Mouse (Mus musculus) intestine, embryonic 15.5 days (tissue): ENCODE data around the gene Irak4. TPM values are rescaled to one million over a fixed set of nuclear protein-coding genes. Genes with fewer than 3 reads are reported as not detected.

Experiments
- ATAC-seq: fragments of 200-750 bp; cut with Nextera tagmentation; 2 replicates; pipeline ENCODE4 v1.8.0; 2017; ENCODE audit warnings: moderate TSS enrichment, moderate library complexity
- H3K27ac ChIP-seq: fragments of 300-500 bp; sonication (generic); 2 replicates; pipeline ENCODE4 v1.5.1; 2015; ENCODE audit warnings: mild to moderate bottlenecking, inconsistent platforms
- H3K27me3 ChIP-seq: fragments of 300-500 bp; sonication (generic); replicated peaks from 2 replicates; pipeline ENCODE4 v1.6.1; 2015; ENCODE audit warnings: inconsistent platforms
- H3K36me3 ChIP-seq: fragments of 300-500 bp; sonication (generic); 2 replicates; pipeline ENCODE4 v1.6.1; 2015; ENCODE audit warnings: inconsistent platforms
- H3K4me1 ChIP-seq: fragments of 300-500 bp; sonication (generic); replicated peaks from 2 replicates; pipeline ENCODE4 v1.6.1; 2015; ENCODE audit warnings: inconsistent platforms
- H3K4me2 ChIP-seq: fragments of 300-500 bp; sonication (generic); replicated peaks from 2 replicates; pipeline ENCODE4 v1.6.1; 2015; ENCODE audit warnings: mild to moderate bottlenecking, inconsistent platforms
- H3K4me3 ChIP-seq: fragments of 300-500 bp; sonication (generic); replicated peaks from 2 replicates; pipeline ENCODE4 v1.5.1; 2015; ENCODE audit warnings: inconsistent platforms
- H3K9ac ChIP-seq: fragments of 300-500 bp; sonication (generic); 2 replicates; pipeline ENCODE4 v1.6.1; 2015; ENCODE audit warnings: inconsistent platforms
- H3K9me3 ChIP-seq: fragments of 300-500 bp; sonication (generic); 2 replicates; pipeline ENCODE4 v1.6.1; 2016; ENCODE audit warnings: inconsistent platforms
- WGBS: fragments of 180-500 bp; shearing (Covaris S2); methylation state at CpG from one replicate; pipeline ENCODE4 v1.1.7; 2015; 5-methylcytosine and 5-hydroxymethylcytosine counted together
- polyA plus RNA-seq: library from polyadenylated mRNA; unstranded; fragments of >200 nt; fragmentation: Nextera tagmentation; extraction: Ambion mirVana; gene quantifications from 2 replicates; pipeline ENCODE4 v1.2.1, GENCODE M21; 2015

The Irak4 gene
- polyA plus RNA-seq, 1 experiment from 2014 or later, result 14.8 TPM

DNA sequence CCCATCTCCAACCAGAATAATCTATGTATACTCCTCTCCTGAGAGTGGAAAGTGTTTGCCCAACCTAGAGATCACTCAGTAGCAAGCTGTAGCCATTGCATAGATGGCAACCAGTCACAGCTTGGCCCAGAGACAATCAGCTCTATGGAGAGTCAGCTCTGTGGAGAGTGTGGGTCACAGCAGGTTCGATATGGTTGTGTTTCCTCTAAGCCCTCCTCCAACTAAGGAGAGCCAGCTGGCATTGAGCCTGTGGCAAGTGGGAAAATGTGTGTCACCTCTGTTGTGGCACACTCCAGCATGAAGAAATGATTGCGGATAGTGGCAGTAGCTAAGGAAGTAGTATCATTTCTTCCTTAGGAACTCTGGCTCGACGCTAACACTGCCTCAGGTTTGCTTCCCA, 28.1 kb downstream of the Irak4 start:
- H3K36me3 ChIP-seq, result no peaks in the 10 kb centered on the region
- H3K9ac ChIP-seq, result no peak overlapping the region
- no peaks in the 10 kb centered on the region for H3K27me3 ChIP-seq
- H3K27ac ChIP-seq, result no peak overlapping the region
- no peak overlapping the region for H3K4me3 ChIP-seq
- 43% methylated on average over 4 of the region's 4 CpGs for WGBS
- no peaks in the 10 kb centered on the region for H3K9me3 ChIP-seq
- ATAC-seq, result no peak
- peaks cover 12% of the 10 kb centered on the region; the same call in 1 of the 2 replicates for H3K4me1 ChIP-seq
- no peak overlapping the region for H3K4me2 ChIP-seq

DNA sequence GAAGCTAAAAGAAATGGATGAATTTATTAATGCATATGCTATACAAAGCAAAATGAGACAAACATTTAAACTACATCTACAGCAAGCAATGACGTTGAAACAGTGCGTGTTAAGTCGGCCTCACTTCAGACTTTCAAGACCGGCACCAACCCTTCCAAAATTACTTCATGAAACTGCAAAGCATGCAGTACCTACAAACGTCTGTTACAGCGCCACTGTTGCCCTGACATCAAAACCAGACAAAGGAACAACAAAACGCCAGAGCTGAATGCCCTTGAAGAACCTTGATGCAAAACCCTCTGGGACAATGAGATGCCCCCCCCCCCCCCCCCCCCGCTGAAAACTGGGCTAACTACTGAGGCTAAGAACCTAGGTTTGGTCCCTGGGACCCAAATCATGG, 29.3 kb downstream of the Irak4 start:
- 78% methylated on average over 7 of the region's 8 CpGs for WGBS
- Histone ChIP-seq H3K27me3 (no peaks in the 10 kb centered on the region), H3K4me1 (peaks cover 12% of the 10 kb centered on the region; the same call in 1 of the 2 replicates), H3K36me3 (no peaks in the 10 kb centered on the region), H3K27ac (no peak overlapping the region), H3K9ac (no peak overlapping the region), H3K4me2 (no peak overlapping the region), H3K9me3 (no peaks in the 10 kb centered on the region), H3K4me3 (no peak overlapping the region)
- no peak for ATAC-seq

DNA sequence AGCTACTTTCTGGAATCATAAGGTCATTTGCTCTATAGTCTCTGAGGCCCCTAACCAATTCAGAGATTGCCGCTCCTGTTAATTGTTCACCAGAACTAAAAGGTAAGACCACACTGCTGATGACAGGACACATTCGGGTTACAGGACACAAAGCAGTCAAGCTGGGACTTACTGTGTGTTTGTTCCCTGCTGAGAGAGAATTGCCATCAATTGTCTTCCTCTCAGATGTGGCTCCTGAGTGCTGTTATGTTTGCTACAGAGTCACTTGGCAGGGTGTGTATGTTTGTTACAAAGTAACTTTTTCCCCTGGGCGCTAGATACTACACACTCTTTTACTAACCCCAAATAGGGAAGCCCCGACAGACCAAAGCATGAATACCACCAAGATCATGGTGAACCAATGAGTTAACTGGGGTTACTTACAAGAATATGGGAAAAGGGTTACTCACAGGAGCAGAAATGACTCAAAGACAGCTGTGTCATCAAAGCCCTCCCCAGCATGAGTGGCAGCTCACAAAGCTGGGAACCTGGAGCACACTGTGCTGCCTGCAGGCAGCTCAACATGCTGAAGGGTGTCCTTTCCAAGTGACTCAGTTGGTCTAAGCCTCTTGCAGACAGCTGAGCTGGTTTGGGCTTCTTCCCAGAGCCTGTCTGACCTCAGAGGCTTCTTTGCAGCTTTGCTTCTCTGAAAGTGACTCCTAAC, 31.3 kb downstream of the Irak4 start:
- Histone ChIP-seq H3K27ac (no peak overlapping the region), H3K9ac (no peak overlapping the region), H3K36me3 (0 out of 2 replicates have a peak, but pooled peaks cover 3% of the 10 kb centered on the region), H3K4me1 (peaks cover 12% of the 10 kb centered on the region; the same call in 1 of the 2 replicates), H3K4me3 (no peak overlapping the region), H3K4me2 (no peak overlapping the region), H3K9me3 (no peaks in the 10 kb centered on the region), H3K27me3 (no peaks in the 10 kb centered on the region)
- no peak for ATAC-seq
- 70% methylated on average over 4 of the region's 4 CpGs for WGBS

DNA sequence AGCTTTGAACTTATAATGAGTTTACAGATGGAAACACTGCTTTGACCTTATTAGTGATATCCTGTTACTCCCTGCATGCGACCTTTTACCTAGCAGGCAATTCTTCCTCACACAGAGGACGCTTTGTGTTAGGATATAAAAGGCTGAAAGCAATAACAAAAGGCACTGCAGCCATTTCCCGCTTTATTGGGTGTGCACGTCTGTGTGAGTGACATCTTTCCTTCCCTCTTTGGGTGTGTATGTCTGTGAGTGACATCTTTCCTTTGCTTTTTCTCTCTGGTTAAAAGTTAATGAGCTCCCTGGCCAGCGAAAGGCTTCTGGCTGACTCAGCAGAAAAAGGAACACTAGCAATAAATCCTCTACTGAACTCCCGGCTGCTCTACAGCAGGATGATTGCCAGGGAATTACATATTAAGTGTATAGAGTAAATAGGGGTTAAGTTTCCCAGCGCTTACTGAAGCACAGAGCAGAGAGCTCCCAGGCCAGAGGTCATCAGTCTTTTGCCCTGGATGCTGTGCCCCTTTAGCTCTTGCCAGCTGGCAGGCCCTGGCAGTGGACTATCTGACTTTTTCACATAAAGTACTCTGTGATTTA, 38.7 kb downstream of the Irak4 start:
- 0 out of 2 replicates have a peak overlapping the region, but pooled peaks have one; percentile 36 for H3K27ac ChIP-seq
- no peak overlapping the region for H3K9ac ChIP-seq
- H3K4me2 ChIP-seq, result no peak overlapping the region
- no peak overlapping the region for H3K4me3 ChIP-seq
- no peaks in the 10 kb centered on the region for H3K27me3 ChIP-seq
- H3K36me3 ChIP-seq, result peaks cover 15% of the 10 kb centered on the region
- peaks cover 4% of the 10 kb centered on the region; the same call in 1 of the 2 replicates for H3K4me1 ChIP-seq
- 40% methylated on average over 7 of the region's 7 CpGs for WGBS
- no peaks in the 10 kb centered on the region for H3K9me3 ChIP-seq
- peak; percentile 75 for ATAC-seq

DNA sequence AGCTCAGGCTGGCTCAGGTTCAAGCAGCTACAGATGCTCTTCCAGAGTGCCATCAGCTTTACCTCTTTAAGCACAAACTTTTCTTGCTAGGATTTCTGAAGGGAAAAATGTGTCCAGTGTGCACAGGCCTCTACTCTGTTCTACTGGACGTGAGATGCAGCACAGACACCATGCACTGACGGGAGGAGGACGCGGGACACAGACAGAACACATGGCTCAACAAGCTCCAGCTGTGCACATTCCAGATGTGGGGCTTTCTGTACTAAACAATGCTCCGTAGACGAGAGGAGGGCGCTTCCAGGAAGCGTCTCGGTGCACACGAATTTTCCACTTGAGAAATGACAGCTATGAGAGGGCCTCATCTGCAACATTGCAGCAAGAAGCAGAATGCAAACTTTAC, 39.7 kb downstream of the Irak4 start:
- peaks cover 15% of the 10 kb centered on the region for H3K36me3 ChIP-seq
- H3K4me2 ChIP-seq, result no peak overlapping the region
- H3K9me3 ChIP-seq, result no peaks in the 10 kb centered on the region
- H3K4me3 ChIP-seq, result no peak overlapping the region
- 60% methylated on average over 10 of the region's 10 CpGs for WGBS
- H3K27ac ChIP-seq, result 0 out of 2 replicates have a peak overlapping the region, but pooled peaks have one; percentile 22
- H3K4me1 ChIP-seq, result peaks cover 4% of the 10 kb centered on the region; the same call in 1 of the 2 replicates
- ATAC-seq, result peak; percentile 61; the same call in 1 of the 2 replicates
- H3K9ac ChIP-seq, result no peak overlapping the region
- no peaks in the 10 kb centered on the region for H3K27me3 ChIP-seq

DNA sequence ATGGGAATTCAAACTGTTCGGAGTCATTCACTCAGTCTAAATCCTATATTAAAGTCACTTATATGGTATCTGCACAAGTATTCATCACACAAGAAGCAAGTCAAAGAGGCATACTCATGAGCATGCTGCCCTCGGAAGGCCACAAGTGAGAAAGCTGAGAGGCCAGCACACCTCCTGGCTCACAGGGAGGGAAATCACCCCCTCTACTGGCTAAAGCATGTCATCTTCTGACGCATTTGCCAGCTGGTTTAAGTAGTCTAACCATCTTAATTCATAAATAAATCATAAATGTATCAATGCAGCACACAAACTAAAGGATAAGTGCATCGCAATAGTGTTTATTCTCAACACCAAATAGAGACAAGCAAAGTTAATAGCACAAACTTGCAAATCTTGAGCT, 41.3 kb downstream of the Irak4 start:
- H3K4me2 ChIP-seq, result no peak overlapping the region
- peaks cover 4% of the 10 kb centered on the region; the same call in 1 of the 2 replicates for H3K4me1 ChIP-seq
- no peak for ATAC-seq
- no peaks in the 10 kb centered on the region for H3K9me3 ChIP-seq
- H3K27me3 ChIP-seq, result no peaks in the 10 kb centered on the region
- H3K9ac ChIP-seq, result no peak overlapping the region
- H3K36me3 ChIP-seq, result peaks cover 12% of the 10 kb centered on the region
- H3K27ac ChIP-seq, result no peak overlapping the region
- no peak overlapping the region for H3K4me3 ChIP-seq
- 81% methylated on average over 4 of the region's 4 CpGs for WGBS

DNA sequence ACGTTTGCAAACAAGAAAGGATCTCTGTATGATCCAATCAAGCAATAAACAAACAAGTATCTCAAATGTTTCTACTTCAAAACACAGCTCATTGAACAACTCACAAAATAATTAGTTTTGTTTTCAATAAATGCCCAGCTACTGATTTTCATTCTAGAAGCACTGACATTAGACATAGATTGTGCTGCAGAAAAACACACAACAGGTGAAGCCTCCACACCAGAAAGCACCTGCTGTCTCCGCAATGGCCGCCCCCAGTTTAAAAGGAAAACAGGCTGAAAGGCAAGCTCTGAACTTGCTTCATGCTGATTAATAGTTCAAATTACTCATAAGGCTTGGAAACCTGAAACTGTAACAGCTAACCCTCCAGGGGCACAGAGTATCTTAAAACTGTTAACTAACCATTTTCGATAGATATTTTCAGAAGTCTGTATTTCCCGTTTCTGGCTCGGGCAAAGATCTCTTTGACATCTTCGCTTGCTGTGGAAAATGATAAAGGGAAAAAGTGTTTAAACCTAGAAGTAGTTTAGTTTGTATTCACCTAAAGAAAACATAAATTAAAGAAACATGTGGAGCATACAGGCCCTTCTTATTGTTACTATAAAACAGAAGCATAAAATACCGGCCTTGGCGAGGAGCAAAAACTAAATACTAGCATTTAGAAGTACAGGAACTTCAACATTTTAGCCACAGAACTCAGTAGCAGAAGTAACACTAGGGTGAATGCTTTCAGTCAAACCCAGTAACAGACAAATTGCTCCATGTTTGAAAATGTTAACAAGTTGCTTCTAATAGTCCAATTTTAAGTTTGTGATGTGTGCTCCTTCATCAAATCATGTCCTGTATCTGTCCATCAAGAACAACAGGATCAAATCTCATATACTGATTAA, 44.6 kb downstream of the Irak4 start:
- peaks cover 3% of the 10 kb centered on the region for H3K36me3 ChIP-seq
- no peak for ATAC-seq
- no peak overlapping the region for H3K4me3 ChIP-seq
- 0 out of 2 replicates have a peak overlapping the region, but pooled peaks have one; percentile 30 for H3K9ac ChIP-seq
- H3K9me3 ChIP-seq, result no peaks in the 10 kb centered on the region
- no peaks in the 10 kb centered on the region for H3K27me3 ChIP-seq
- H3K4me2 ChIP-seq, result peak overlapping the region; percentile 55
- H3K4me1 ChIP-seq, result no peaks in the 10 kb centered on the region
- no peak overlapping the region for H3K27ac ChIP-seq
- WGBS, result 76% methylated on average over 9 of the region's 9 CpGs

DNA sequence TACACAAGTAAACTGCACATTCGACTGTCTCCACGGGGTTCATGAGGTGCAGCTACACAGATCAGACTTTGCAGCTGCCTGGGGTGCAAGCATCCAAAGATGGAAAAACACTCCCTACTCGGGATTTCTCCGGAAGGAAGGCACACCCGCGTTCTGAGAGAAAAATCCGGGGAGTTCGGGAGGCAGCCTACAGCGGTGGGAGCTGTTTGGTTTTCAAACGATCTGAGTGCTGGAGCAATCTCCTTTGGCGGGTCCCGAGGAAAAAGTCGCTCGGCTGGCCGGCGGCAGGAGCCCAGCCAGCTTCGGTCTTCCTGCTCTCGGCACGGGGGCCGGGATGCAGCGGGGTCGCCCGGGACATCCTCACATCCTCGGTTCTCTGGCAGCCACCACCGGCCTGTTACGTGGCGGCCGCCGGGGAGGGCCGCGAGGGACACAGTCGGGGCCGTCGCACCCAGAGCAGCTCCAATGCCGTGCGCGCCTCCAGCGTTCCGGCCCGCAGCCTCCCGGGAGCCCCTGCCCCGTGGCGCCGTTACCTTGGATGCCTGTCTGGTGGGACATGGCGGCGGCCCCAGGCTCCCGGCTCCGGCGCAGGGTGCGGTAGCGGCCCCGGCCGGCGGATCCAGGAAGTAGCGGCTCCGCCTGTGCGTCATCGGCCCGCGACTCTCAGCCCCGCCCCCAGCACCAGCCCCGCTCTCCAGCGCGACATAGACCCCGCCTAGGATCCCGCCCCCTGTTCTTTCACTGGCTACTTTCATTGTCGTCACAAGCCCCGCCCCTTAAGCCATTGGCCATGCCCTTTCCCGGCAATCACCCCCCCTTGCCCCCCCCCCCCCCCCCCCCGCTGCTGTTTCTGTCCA, 46.0 kb downstream of the Irak4 start, which contains the start of gene Twf1:
Gene Twf1, minus strand, starts transcription at position 671 of the 857 bp plus-strand sequence.
- H3K27ac ChIP-seq, result peak within 1 kb of the TSS; percentile 67
- H3K4me1 ChIP-seq, result no peaks in the 10 kb centered on the region
- ATAC-seq, result peak; percentile 99
- peak within 1 kb of the TSS; percentile 55 for H3K4me2 ChIP-seq
- peak within 1 kb of the TSS; percentile 87 for H3K9ac ChIP-seq
- H3K9me3 ChIP-seq, result no peaks in the 10 kb centered on the region
- no peaks in the 10 kb centered on the region for H3K27me3 ChIP-seq
- under 1% methylated on average over 68 of the region's 70 CpGs for WGBS
- peak within 1 kb of the TSS; percentile 82 for H3K4me3 ChIP-seq
- H3K36me3 ChIP-seq, result no peaks in the 10 kb centered on the region

DNA sequence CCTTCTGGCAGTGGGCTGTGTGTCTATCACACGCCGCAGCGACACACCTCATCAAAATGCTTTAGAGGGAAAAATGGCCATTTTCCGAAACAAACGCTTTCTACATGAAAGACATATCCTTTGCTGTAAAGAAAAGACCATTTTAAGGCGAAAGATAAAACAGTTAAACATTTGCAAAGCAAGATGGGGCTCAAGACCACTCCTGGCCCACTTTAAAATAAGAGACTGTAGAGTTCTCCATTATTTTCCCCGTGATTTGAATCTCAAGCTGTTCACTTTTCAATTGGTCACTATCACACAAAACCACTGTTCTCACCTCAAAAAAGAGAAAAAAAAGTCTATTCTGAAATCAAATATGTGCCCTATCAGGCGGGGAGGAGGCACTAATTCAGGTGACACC, 46.6 kb downstream of the Irak4 start:
- no peak; the same call in 1 of the 2 replicates for ATAC-seq
- H3K27ac ChIP-seq, result no peak overlapping the region
- WGBS, result 13% methylated on average over 8 of the region's 8 CpGs
- no peaks in the 10 kb centered on the region for H3K27me3 ChIP-seq
- no peaks in the 10 kb centered on the region for H3K36me3 ChIP-seq
- peak overlapping the region; percentile 82 for H3K4me3 ChIP-seq
- no peaks in the 10 kb centered on the region for H3K9me3 ChIP-seq
- H3K9ac ChIP-seq, result no peak overlapping the region
- peak overlapping the region; percentile 50 for H3K4me2 ChIP-seq
- H3K4me1 ChIP-seq, result no peaks in the 10 kb centered on the region

DNA sequence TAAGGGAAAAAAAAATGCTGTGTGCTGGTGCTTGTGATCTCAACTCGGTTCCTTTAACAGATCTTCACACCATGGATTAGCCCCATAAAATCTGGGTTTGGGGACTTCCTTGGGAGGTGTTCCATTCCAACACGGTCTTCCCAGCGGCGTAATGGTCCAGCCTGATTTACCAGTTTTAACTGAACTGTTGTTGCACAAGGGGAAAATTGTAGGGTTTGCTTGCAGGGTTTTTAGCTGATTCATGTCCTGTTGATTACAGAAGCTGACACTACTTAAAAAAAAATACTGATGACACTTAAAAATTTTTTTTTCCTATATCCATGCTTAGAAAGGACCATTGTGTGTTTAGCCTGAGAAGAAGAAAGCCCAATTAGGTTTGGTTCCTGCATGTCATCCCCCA, 47.9 kb downstream of the Irak4 start:
- H3K4me2 ChIP-seq, result no peak overlapping the region
- ATAC-seq, result no peak
- no peak overlapping the region for H3K9ac ChIP-seq

DNA sequence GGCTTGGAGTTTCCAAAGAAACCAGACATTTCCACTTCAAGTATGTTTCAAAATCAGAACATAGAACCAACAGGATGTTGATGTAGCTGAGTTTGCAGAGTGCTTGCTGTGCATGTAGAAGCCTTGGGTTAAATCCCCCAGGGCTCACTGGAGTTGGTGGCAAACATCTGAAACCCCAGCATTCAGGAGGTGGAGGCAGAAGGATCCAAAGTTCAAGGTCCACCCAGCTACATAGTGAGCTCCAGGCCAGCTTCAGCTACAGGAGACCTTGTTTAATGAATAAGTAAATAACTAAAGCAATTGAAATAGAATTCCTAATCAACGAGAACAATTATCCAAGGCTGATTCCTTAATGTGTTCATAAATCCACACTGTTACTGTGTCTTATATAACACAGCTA, 50.1 kb downstream of the Irak4 start:
- 76% methylated on average over 1 of the region's 1 CpGs for WGBS
- H3K27ac ChIP-seq, result no peak overlapping the region
- no peaks in the 10 kb centered on the region for H3K4me1 ChIP-seq
- no peaks in the 10 kb centered on the region for H3K27me3 ChIP-seq
- no peaks in the 10 kb centered on the region for H3K9me3 ChIP-seq
- H3K36me3 ChIP-seq, result no peaks in the 10 kb centered on the region
- no peak overlapping the region for H3K4me2 ChIP-seq
- H3K9ac ChIP-seq, result no peak overlapping the region
- ATAC-seq, result no peak
- H3K4me3 ChIP-seq, result no peak overlapping the region

More for the DNA sequence above, 47.9 kb downstream of the Irak4 start:
- Histone ChIP-seq H3K4me1 (no peaks in the 10 kb centered on the region), H3K27me3 (no peaks in the 10 kb centered on the region), H3K4me3 (no peak overlapping the region), H3K36me3 (no peaks in the 10 kb centered on the region), H3K27ac (no peak overlapping the region), H3K9me3 (no peaks in the 10 kb centered on the region)
- WGBS, result 58% methylated on average over 4 of the region's 4 CpGs
